Mouse (Mus musculus) spleen, embryonic (tissue): ENCODE results near the gene Rbm3.

Experiments
- CTCF ChIA-PET: fragments of 350-600 bp; sonication (Branson Sonifier 250); formaldehyde crosslinking; loops from one replicate; lab custom pipeline; 2022; lab: Charles Lee

The Rbm3 gene

DNA sequence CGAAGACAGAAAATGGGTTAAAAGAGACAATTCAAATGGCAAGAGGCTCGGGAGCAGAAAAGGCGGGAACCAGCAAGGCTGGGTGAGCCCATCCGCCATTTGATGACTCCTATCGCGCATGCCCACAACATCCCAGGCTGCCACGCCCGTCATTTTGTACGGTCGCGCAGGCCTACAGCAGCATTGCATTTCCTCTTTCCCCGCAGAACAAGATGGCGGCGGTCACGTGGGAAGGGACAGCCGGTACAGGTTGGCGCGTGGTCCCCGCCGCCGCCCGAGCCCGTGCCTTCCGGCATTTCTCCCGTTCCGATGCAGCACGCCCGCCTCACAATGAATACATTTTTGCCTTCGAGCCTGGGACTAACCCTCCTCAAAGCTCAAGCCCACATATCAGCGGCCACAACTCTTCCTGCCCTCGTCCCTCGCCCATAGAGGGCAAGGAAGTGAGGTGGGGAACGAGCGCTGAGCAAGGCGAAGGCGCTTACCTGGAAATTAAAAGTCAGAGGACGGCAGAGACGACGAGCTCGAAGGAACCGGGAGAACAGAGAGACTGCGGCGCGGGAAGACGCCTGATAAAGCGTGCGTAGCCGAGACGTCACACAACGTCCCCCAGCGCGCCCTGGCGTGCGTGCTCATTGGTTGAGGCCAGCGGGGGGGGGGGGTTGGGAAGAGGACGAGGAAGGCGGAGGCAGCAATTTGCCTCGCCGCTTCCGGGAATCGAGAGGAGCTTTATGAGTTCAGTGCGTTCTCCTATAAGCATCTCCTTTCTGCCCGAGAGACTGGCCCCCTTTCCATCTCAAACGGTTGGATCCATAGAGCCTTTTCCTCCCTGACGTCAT lies at the start of gene Rbm3:
Rbm3 (minus strand) TSS at position 728 of the 839 bp plus-strand sequence.
- CTCF ChIA-PET = interaction anchor here (0.6 kb wide), 1 partner anchor 358 kb away, joined by 3 read pairs; no protein-coding TSS in a partner anchor

DNA sequence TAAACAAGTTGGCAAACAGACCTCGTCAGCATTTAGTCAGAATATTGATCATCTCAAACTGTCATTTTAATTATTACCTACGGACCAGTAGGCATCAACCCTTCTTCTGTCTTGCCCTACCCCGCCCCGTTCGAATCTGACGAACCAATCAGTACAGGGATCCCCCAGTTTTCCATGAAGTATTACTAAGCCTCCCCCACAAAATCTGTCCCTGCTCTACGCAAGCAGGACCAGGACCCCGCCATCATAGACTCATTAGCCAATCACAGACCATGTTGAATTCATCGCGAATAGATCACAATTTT lies 47.7 kb upstream of the Rbm3 start, which contains the start of gene Ebp:
Ebp (minus strand) TSS at position 94 of the 305 bp plus-strand sequence.
- CTCF ChIA-PET = no interaction called here

DNA sequence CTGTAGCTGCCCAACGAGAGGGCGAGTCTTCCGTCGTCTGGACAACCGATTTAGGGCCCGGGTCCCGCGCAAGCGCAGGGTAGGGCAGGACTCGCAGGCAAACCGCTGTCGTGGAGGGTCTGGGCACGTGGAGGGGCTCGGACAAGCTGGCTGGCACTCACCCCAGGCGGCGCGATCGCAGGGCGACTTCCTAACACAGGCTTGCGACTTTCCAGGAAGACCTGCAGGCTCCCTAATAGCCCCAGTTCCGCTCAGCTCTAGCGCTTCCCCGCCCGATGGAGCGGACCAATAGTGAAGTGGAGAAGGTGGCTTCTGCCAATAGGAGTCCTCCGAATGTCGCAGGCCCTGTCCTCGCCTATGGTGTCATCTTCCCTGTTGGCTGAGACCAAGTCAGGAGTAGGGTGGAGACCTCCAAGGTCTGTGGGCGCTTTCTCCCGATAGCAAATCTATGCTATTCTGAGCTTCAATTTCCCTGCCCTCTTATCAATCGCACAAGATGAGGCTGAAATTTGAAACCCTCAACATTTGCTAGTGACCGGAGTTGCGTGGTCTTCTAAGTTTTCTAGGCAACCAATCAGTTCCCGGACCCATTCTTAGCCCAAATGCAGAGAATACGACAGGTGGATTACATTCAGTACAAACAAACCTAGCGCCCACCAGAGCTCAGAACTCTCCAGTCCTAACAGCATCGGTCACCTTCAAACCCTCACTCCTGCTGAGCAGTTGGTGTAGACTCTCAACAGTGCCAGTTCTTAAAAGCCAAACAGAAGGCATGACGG lies 47.1 kb upstream of the Rbm3 start:
- CTCF ChIA-PET = interaction anchor here (0.6 kb wide), 1 partner anchor 552 kb away, joined by 4 read pairs; no protein-coding TSS in a partner anchor

DNA sequence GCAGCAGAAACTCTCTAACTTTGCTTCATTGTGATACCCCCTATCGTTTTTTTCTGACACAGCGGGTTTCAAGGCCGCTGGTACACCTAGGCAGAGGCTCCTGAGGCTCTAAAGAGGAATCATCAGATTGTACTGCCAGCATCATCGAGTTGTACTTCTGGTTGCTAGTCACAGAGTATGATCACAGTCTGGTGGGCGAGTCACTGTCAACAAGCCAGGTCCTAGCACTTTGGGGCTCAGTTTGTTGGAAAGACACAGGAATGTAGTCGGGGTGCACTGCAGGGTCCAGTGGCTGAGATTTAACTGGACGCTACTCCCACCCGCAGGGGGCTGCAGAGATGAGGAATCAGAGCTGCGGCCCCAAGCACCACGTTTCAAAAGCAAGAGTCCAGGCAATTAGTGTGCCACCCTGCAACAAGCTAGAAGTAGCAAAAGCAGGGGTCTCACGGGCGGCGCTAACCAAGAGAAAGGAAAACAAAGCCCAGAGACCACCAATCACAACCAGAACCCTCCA lies 46.5 kb upstream of the Rbm3 start:
- CTCF ChIA-PET = interaction anchor here (0.6 kb wide), 2 partner anchors 46 to 552 kb away, joined by 3 to 4 read pairs; no protein-coding TSS in a partner anchor

- CTCF ChIA-PET = no interaction called here
Measured at GRCm38 (mm10) chrX:8182871-8183540, 37.3 kb upstream of the Rbm3 start.

- CTCF ChIA-PET = no interaction called here
Measured at GRCm38 (mm10) chrX:8179646-8180045, 34.0 kb upstream of the Rbm3 start.

DNA sequence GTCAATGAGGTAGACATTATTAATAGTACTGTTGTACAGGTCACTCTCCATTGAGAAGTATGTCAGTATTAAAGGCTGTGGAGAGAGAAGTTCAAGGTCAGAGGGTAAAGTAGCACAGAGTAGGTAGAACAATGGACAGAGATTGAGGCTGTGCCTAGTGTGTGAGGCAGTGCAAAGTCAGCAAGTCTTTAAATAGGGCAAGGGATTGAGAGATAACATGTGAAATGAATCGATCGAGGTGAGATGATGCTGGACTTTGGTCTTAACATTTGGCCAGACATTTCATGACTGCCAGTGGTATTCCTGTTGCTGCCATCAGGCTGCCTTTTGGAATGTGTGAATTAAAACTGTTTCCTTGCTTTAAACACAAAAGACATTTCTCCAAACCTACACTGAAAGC lies 33.2 kb upstream of the Rbm3 start:
- CTCF ChIA-PET = no interaction called here

DNA sequence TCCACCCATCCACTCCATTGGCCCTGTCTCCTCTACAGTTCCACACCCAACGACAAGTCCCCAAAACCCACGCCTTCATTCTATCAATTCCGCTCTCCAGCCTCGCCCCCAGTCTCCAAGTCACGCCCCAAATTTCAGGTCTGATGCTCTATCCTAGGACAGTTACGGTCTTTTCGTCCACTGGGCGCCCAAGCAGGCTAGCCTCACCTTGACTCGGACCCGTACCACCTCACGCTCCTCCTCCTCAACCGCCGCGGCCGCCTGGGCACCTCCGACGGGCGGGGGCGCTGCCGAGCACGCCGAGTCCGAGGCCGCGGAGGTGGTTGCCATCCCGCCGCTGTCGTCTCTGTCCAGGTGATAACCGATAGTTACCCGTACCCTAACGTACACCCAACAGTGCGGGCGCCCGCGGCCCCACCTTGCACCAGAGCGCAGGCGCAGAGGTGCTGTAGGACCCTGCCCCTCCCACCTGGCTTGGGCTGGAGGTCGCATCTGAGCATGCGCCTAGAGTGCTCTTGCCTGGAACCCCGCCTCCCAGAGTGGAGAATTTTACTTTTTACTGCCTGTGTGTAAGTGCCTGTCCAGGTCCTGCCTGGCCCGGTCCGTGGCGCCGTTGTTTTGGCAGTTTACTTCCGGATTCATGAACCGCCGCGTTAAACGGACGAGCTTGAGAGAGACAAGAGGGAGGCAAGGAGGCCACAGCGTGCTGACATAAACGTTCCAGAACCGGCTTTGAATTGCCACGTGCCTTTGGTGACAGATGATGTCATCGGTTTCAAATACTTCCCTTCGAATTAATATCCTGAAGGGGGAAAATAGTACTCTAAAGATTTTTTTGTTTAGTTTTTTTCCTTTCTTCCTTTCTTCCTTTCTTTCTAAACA lies 30.1 kb upstream of the Rbm3 start, which contains the start of gene Tbc1d25:
Tbc1d25 (minus strand) TSS at position 678 of the 882 bp plus-strand sequence.
- CTCF ChIA-PET = no interaction called here

DNA sequence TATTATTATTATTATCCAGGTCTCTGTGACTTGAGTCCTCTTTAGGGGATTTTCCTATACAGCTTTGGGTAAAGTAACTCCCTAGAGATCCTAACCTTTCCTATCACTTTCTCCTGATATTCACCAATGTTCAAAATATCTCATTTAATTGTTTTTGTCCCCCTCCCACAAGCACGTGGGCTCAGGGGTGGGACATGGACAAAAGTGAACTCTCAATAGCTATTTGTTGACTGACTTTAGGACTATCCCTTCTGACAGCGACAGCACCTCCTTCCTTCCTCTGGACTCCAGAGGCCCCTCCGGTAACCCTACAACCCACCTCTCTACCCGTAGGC lies 29.5 kb upstream of the Rbm3 start:
- CTCF ChIA-PET = no interaction called here

DNA sequence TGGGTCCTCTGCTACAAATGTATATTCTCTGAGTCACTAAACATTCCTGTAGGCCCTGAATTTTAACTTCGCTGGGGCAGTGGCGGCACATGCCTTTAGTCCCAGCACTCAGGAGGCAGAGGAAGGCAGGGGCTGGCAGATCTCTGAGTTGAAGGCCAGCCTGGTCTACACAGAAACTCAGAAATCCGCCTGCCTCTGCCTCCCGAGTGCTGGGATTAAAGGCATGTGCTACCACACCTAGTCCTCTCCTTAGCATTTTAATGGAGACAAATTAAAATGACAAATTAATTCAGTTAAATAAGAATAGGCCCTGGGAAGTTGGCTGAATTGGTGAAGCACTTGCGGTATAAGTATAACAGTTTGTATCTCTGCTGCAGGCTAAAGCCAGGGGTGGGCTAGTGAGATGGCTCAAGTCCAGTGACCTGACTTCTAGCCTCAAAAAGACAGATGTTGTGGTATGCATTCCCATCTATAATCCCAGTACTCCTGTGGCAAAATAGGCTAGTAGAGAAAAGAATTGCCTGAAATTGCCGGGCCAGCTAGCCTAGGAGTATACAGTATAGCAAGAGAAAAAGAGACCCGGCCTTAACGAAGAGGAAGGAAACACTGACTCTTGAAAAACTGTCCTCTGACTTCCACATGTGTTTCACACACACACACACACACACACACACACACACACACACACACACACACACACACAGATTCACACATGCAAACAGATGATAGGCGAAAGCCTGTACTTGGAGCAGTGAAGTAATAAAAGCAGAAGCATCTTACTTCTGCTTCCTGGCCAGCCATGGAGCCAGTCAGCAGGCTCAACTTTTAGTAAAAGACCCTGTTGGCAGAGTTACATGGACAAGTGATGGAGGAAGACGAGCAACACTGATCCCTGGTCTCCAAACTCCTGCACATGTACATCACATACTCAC lies 22.3 kb upstream of the Rbm3 start:
- CTCF ChIA-PET = no interaction called here

GRCm38 (mm10) chrX:8164471-8164870 lies 18.8 kb upstream of the Rbm3 start:
- CTCF ChIA-PET = no interaction called here

GRCm38 (mm10) chrX:8163076-8163475 lies 17.4 kb upstream of the Rbm3 start:
- CTCF ChIA-PET = interaction anchor here (0.7 kb wide), 1 partner anchor 33 kb away, joined by 3 read pairs; no protein-coding TSS in a partner anchor

DNA sequence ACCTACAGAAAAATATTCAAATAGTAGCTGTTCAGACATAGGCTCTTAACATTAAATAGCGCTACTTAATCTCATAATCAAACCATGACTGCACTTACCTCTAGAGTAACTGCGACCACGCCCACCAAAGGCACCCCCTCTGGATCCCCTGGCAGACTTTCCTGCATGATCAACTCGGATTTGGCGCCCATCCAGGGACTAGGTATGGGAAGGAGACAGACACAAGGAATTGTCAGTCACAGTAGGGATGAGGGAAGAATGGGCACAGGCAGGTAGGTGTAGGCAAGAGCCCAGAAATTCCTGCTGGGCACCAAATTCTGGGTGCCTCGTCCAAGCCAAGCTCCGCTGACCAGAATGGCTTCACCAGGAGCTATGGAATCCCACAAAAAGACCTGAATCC lies 1.9 kb downstream of the Rbm3 start:
- CTCF ChIA-PET = no interaction called here

- CTCF ChIA-PET = interaction anchor here (0.7 kb wide), 1 partner anchor 9 kb away, joined by 3 read pairs; no protein-coding TSS in a partner anchor
Measured at GRCm38 (mm10) chrX:8142948-8143347, 2.7 kb downstream of the Rbm3 start.

DNA sequence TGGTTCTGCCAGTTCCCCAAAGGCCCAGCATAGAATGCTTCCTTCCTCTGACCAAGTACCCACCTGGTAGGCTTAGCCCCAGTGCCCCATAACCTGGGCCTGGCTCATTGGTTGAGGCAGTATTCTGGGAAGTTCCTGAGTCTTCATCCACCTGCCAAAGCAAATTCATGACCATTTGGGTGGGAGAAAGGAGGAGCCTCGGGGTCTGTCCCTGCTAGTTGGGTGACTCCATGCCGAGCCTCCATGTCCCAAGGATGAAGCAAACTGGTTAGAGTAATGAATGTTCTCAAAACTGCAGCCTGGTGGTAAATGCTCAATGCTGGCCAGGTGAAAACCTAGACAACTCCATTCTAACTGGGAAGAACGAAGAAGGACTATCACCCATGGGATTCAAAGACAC lies 4.6 kb downstream of the Rbm3 start:
- CTCF ChIA-PET = no interaction called here

GRCm38 (mm10) chrX:8140446-8140845 lies 5.2 kb downstream of the Rbm3 start:
- CTCF ChIA-PET = no interaction called here

DNA sequence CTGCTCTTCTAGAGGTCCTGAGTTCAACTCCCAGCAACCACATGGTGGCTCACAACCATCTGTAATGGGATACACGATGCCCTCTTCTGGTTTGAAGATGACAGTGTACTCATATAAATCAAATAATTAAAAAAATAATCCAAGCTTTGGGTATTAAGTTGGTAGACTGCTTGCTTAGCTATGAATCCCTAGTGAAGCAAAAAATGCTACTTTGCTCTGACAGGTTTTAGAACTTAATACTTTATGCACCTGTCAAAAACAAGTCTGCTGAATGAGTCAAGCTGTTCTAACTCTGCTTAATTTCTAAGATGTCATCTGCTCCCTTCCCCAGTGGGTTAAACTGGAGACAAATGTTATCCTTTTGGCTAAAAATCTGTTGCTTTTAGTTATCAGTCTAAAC lies 6.2 kb downstream of the Rbm3 start:
- CTCF ChIA-PET = no interaction called here

- CTCF ChIA-PET = no interaction called here
Measured at GRCm38 (mm10) chrX:8135886-8136285, 9.8 kb downstream of the Rbm3 start.
